Mouse (Mus musculus): Measurements from ENCODE around the gene B4galnt4. TPM values are rescaled to one million over a fixed set of nuclear protein-coding genes. Genes with fewer than 3 reads are reported as not detected.
A peak's percentile ranks its signal among the peaks of the same experiment; 100 is the strongest.

B4galnt4 gene
- polyA plus RNA-seq, 1 experiment from 2014 or later: 1.2 TPM

DNA sequence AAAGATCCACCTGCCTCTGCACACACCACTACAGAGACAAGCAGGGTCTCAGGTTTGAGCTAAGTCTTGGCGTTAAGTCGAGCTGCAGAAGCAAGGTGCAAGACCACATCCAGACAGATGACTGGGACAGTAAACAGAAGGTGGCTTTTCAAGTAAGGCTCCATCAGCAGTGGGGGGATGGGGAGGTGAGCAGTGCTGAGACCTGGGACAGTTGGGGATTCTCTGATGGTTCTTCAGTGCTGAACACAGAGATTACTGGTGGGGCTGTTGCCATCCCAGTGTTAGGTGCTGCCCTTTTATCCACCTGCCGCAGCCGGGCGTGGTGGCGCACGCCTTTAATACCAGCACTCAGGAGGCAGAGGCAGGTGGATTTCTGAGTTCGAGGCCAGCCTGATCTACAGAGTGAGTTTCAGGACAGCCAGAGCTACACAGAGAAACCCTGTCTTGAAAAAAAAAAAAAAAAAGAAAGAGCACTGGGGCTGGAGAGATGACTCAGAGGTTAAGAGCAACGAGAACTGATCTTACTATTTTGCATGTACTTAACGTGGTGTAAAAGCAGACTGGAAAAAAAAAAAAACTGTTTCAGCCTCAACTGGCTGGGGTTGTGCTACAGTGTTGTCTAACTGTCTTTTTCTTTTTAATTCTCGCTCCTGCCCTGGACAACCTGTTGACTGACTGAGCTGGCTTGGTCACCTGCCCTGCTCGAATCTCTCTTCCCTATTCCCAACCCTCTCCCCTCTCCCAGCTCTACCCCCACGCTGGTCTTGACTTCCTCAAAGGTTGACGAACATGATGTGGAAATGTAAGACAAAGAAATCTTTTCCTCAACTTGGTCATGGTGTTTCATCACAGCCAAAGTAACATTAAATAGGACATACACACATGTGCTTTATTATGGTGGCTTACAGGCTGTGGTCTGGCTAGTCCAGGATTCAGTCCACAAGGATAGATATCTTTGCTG is 39.1 kb upstream of the B4galnt4 start:
- no peaks in the 10 kb centered on the region for H3K36me3 ChIP-seq (ENCODE audit: control insufficient read depth, insufficient read depth, low read length)
- no peak for DNase-seq (ENCODE audit: low spot score)
- ATAC-seq (ENCODE audit: low FRiP score, low TSS enrichment): no peak
- no peaks in the 10 kb centered on the region for H3K4me1 ChIP-seq (replicated peaks; ENCODE audit: control insufficient read depth, insufficient read depth)
- H3K9me3 ChIP-seq (ENCODE audit: control insufficient read depth, low read length): no peaks in the 10 kb centered on the region
- no peak overlapping the region for H3K4me3 ChIP-seq (ENCODE audit: low read depth, low read length)
- TF ChIP-seq EP300 (optimal IDR thresholded peaks at IDR 0.05) (no peak), CTCF (IDR thresholded peaks at IDR 0.05; ENCODE audit: low read depth) (no peak)
- WGBS: 77% methylated on average over 14 of the region's 14 CpGs
- no peak overlapping the region for H3K27ac ChIP-seq (replicated peaks)
- no peak overlapping the region for H3K9ac ChIP-seq (ENCODE audit: low read length)
- no peak overlapping the region for H3K4me2 ChIP-seq (replicated peaks; ENCODE audit: low read depth)
- H3K27me3 ChIP-seq (ENCODE audit: control insufficient read depth, insufficient read depth, low read length): no peaks in the 10 kb centered on the region

GRCm38 (mm10) chr7:141024865-141025838 is 35.8 kb upstream of the B4galnt4 start:
- Histone ChIP-seq H3K27ac (replicated peaks) (peak overlapping the region; percentile 31; the same call in 1 of the 2 replicates), H3K9ac (ENCODE audit: low read length) (no peak overlapping the region), H3K4me3 (ENCODE audit: low read depth, low read length) (no peak overlapping the region), H3K4me2 (replicated peaks; ENCODE audit: low read depth) (no peak overlapping the region), H3K27me3 (ENCODE audit: control insufficient read depth, insufficient read depth, low read length) (no peaks in the 10 kb centered on the region), H3K4me1 (replicated peaks; ENCODE audit: control insufficient read depth, insufficient read depth) (no peaks in the 10 kb centered on the region), H3K9me3 (ENCODE audit: control insufficient read depth, low read length) (no peaks in the 10 kb centered on the region), H3K36me3 (ENCODE audit: control insufficient read depth, insufficient read depth, low read length) (no peaks in the 10 kb centered on the region)
- TF ChIP-seq EP300 (optimal IDR thresholded peaks at IDR 0.05) (no peak), CTCF (IDR thresholded peaks at IDR 0.05; ENCODE audit: low read depth) (no peak)
- ATAC-seq (ENCODE audit: low FRiP score, low TSS enrichment): peak; percentile 40; the same call in 1 of the 2 replicates
- WGBS: 58% methylated on average over 6 of the region's 6 CpGs
- no peak for DNase-seq (ENCODE audit: low spot score)

DNA sequence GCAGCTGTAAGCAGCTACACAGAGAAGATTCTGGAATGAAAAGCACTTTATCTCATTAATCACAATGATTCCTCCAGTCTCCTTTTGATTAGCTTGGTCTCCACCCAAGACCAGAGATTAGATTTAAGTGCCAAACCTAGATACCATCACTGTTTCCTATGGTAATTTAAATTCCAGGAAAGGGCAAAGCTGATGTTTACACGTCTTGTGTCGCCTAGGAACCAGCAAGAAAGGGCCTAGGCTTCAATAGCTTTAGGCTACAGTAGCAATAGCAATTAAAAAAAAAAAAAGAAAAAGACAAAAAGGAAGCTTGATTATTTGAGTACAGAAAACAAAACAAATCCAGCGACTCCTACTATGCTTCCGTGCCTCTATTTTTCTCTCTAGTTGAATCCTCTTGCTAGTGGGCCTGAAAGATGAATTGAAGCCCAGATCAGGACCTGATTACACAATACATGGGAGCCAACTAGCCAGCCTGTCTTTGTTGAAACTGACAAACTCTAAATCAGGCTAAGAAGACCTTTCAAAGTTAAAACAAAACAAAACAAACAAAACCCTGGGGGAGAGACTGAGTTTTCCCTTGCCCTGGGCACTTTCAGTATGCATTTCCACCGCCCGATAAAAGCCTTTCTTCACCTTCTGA is 34.7 kb upstream of the B4galnt4 start:
- TF ChIP-seq EP300 (optimal IDR thresholded peaks at IDR 0.05) (no peak), CTCF (IDR thresholded peaks at IDR 0.05; ENCODE audit: low read depth) (no peak)
- no peaks in the 10 kb centered on the region for H3K4me1 ChIP-seq (replicated peaks; ENCODE audit: control insufficient read depth, insufficient read depth)
- no peaks in the 10 kb centered on the region for H3K27me3 ChIP-seq (ENCODE audit: control insufficient read depth, insufficient read depth, low read length)
- no peak overlapping the region for H3K4me3 ChIP-seq (ENCODE audit: low read depth, low read length)
- peak overlapping the region; percentile 82 for H3K27ac ChIP-seq (replicated peaks)
- DNase-seq (ENCODE audit: low spot score) (no peak), ATAC-seq (ENCODE audit: low FRiP score, low TSS enrichment) (no peak)
- no peaks in the 10 kb centered on the region for H3K9me3 ChIP-seq (ENCODE audit: control insufficient read depth, low read length)
- WGBS: 35% methylated on average over 6 of the region's 6 CpGs
- no peak overlapping the region for H3K4me2 ChIP-seq (replicated peaks; ENCODE audit: low read depth)
- no peaks in the 10 kb centered on the region for H3K36me3 ChIP-seq (ENCODE audit: control insufficient read depth, insufficient read depth, low read length)
- no peak overlapping the region for H3K9ac ChIP-seq (ENCODE audit: low read length)

DNA sequence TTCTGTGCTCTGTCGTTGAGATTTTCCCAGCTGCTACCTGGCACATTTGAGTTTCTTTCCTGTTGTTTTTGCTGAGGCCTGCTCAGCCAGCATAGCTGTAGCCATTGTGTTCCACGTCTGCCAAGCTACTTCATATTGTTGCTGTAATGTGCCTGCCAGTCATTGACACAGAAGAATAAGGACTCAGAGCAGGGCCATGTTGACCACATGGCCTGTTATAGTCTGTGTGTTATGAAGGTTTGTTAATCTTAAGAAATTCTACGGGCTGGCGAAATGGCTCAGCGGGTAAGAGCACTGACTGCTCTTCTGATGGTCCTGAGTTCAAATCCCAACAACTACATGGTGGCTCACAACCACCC is 34.2 kb upstream of the B4galnt4 start:
- Histone ChIP-seq H3K36me3 (ENCODE audit: control insufficient read depth, insufficient read depth, low read length) (no peaks in the 10 kb centered on the region), H3K27ac (replicated peaks) (peak overlapping the region; percentile 82)

DNA sequence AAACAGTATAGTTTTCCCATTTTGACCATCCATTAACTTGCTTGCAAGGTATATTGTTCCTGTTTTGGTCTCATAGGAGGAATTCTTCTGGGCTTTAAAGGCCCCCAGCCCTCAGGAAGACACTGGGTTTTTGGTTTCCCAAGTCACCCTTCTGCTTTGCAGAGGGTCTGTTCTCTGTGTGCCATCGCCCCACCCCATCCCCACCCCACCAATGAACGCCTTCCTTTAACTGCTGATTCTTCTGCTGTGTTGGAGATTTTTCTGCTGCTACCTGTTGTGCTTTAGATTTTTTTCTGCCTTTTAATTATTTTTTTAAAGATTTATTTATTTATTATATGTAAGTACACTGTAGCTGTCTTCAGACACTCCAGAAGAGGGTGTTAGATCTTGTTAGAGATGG is 32.1 kb upstream of the B4galnt4 start, which contains the start of gene Gm17387:
Gene Gm17387, plus strand, starts transcription at position 301 of the 400 bp plus-strand sequence.
- no peaks in the 10 kb centered on the region for H3K4me1 ChIP-seq (replicated peaks; ENCODE audit: control insufficient read depth, insufficient read depth)
- no peaks in the 10 kb centered on the region for H3K36me3 ChIP-seq (ENCODE audit: control insufficient read depth, insufficient read depth, low read length)
- DNase-seq (ENCODE audit: low spot score) (no peak), ATAC-seq (ENCODE audit: low FRiP score, low TSS enrichment) (no peak)
- no peak within 1 kb of the TSS for H3K4me3 ChIP-seq (ENCODE audit: low read depth, low read length)
- no peaks in the 10 kb centered on the region for H3K27me3 ChIP-seq (ENCODE audit: control insufficient read depth, insufficient read depth, low read length)
- H3K9me3 ChIP-seq (ENCODE audit: control insufficient read depth, low read length): no peaks in the 10 kb centered on the region
- 93% methylated on average over 2 of the region's 2 CpGs for WGBS
- no peak within 1 kb of the TSS for H3K9ac ChIP-seq (ENCODE audit: low read length)
- H3K27ac ChIP-seq (replicated peaks): no peak within 1 kb of the TSS
- H3K4me2 ChIP-seq (replicated peaks; ENCODE audit: low read depth): no peak within 1 kb of the TSS
- TF ChIP-seq EP300 (optimal IDR thresholded peaks at IDR 0.05) (no peak), CTCF (IDR thresholded peaks at IDR 0.05; ENCODE audit: low read depth) (no peak)

More for the DNA sequence above, 34.2 kb upstream of the B4galnt4 start:
- H3K27me3 ChIP-seq (ENCODE audit: control insufficient read depth, insufficient read depth, low read length): no peaks in the 10 kb centered on the region
- ATAC-seq (ENCODE audit: low FRiP score, low TSS enrichment) (no peak), DNase-seq (ENCODE audit: low spot score) (no peak)
- H3K4me2 ChIP-seq (replicated peaks; ENCODE audit: low read depth): no peak overlapping the region
- H3K9me3 ChIP-seq (ENCODE audit: control insufficient read depth, low read length): no peaks in the 10 kb centered on the region
- no peak overlapping the region for H3K9ac ChIP-seq (ENCODE audit: low read length)
- 65% methylated on average over 5 of the region's 5 CpGs for WGBS
- H3K4me3 ChIP-seq (ENCODE audit: low read depth, low read length): no peak overlapping the region
- TF ChIP-seq EP300 (optimal IDR thresholded peaks at IDR 0.05) (no peak), CTCF (IDR thresholded peaks at IDR 0.05; ENCODE audit: low read depth) (no peak)
- no peaks in the 10 kb centered on the region for H3K4me1 ChIP-seq (replicated peaks; ENCODE audit: control insufficient read depth, insufficient read depth)
